Comparison of ENCODE assay signal across 10 mouse cellular contexts in the genomic region with DNA sequence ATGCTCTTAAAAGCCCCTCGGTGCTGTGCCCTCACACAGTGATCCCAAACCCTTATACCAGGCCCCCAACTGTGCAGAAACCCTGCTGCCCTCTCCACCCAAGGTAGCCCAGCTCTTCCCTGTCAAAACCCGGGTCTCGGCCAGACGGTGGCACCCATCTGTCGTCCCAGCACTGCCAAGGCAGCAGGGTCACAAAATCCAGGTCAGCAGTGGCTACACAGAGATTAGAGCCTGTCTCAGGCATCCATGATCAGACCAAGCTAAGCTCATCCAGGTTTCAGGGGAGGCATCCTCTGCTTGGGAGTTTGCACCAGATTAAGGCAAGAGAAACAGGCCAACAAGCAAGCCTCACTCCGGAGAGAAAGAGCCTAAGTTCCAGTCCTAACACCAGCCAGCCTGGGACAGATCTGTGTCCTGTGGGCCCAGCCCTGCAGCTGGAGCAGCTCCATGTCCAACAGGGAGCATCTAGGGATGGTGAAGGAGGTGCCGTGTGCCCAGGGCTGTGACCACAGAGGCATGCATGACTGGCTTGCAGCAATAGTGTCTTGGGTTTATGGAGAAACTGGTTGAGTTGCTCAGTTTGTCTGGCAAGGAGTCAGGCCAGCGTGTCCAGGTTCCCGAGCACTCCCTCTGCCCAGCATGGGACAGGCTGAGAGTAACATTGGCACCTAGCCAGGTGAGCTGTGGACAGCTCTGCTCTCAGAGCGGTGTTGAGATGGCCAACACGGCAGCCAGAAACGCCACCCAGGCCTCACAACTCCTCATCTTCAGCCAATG. TPM values are rescaled to one million over a fixed set of nuclear protein-coding genes. Genes with fewer than 3 reads are reported as not detected.
DNase-seq lines count a peak whose midpoint lies in the region; ATAC-seq and TF ChIP-seq lines count a peak whose summit lies in the region.
"Had no signal": no experiment of that assay in that cellular context is flagged by ENCODE, and none has a peak within 500 bp of the region (broad histone marks: within the 10 kb centered on the region; RNA-seq: fewer than 3 reads in every experiment).

No protein-coding gene starts in this region.

- WGBS in hindbrain, postnatal 0 days = 57% methylated on average over 12 of the region's 12 CpGs
- WGBS in hindbrain, embryonic 12.5 days = 86% methylated on average over 12 of the region's 12 CpGs
- 78% methylated on average over 12 of the region's 12 CpGs for WGBS in intestine, embryonic 16.5 days
- 79% methylated on average over 12 of the region's 12 CpGs for WGBS in hindbrain, embryonic 14.5 days

- peak overlapping the region; percentile 45; the same call in 1 of the 2 replicates for H3K27ac ChIP-seq in hindbrain, postnatal 0 days
- no peak overlapping the region for H3K27ac ChIP-seq in hindbrain, embryonic 12.5 days
- H3K27ac ChIP-seq in intestine, embryonic 16.5 days (ENCODE audit: low read length) = no peak overlapping the region
- no peak overlapping the region for H3K27ac ChIP-seq in hindbrain, embryonic 14.5 days
- H3K27ac ChIP-seq: midbrain, embryonic 15.5 days had no signal

- H3K4me1 ChIP-seq in hindbrain, postnatal 0 days (ENCODE audit: insufficient read depth, low read length) = no peaks in the 10 kb centered on the region
- peaks cover 27% of the 10 kb centered on the region for H3K4me1 ChIP-seq in hindbrain, embryonic 12.5 days
- 0 out of 2 replicates have a peak, but pooled peaks cover 4% of the 10 kb centered on the region for H3K4me1 ChIP-seq in intestine, embryonic 16.5 days (ENCODE audit: control insufficient read depth, insufficient read depth, low read length)
- peaks cover 7% of the 10 kb centered on the region for H3K4me1 ChIP-seq in hindbrain, embryonic 14.5 days (replicated peaks; ENCODE audit: control insufficient read depth, insufficient read depth, low read length)

- no peaks in the 10 kb centered on the region for H3K27me3 ChIP-seq in hindbrain, postnatal 0 days (ENCODE audit: insufficient read depth, low read length)
- H3K27me3 ChIP-seq in hindbrain, embryonic 12.5 days = no peaks in the 10 kb centered on the region
- no peaks in the 10 kb centered on the region for H3K27me3 ChIP-seq in intestine, embryonic 16.5 days (replicated peaks; ENCODE audit: control insufficient read depth, insufficient read depth, low read length)
- H3K27me3 ChIP-seq in hindbrain, embryonic 14.5 days (ENCODE audit: control insufficient read depth, insufficient read depth, low read length) = no peaks in the 10 kb centered on the region
- H3K27me3 ChIP-seq: midbrain, embryonic 15.5 days had no signal

- TF ChIP-seq CTCF in hindbrain, postnatal 0 days (IDR thresholded peaks at IDR 0.05; ENCODE audit: low read depth) = no peak

- DNase-seq in hindbrain, postnatal 0 days (ENCODE audit: low spot score) = peak; percentile 77
- peak; percentile 81 for DNase-seq in Muller cell, postnatal 12 days (ENCODE audit: inconsistent ontology term)
- peak; percentile 80 for DNase-seq in cerebellum, adult 11 months
- DNase-seq in heart, postnatal 4 days = peak; percentile 75
- DNase-seq in hindbrain, embryonic 14.5 days (ENCODE audit: low spot score) = no peak

- H3K4me3 ChIP-seq in hindbrain, postnatal 0 days (ENCODE audit: low read length) = no peak overlapping the region
- no peak overlapping the region for H3K4me3 ChIP-seq in hindbrain, embryonic 12.5 days
- H3K4me3 ChIP-seq in intestine, embryonic 16.5 days (ENCODE audit: low read length) = no peak overlapping the region
- H3K4me3 ChIP-seq in hindbrain, embryonic 14.5 days (replicated peaks; ENCODE audit: low read length) = no peak overlapping the region
- H3K4me3 ChIP-seq: midbrain, embryonic 15.5 days had no signal

- ATAC-seq in hindbrain, postnatal 0 days = peak; percentile 52; the same call in 1 of the 2 replicates
- no peak for ATAC-seq in hindbrain, embryonic 12.5 days (ENCODE audit: low FRiP score)
- no peak for ATAC-seq in CD4-positive, CD25-positive, alpha-beta regulatory T cell, adult 4 months
- no peak for ATAC-seq in intestine, embryonic 16.5 days
- ATAC-seq in hindbrain, embryonic 14.5 days (ENCODE audit: low FRiP score) = no peak
- ATAC-seq: midbrain, embryonic 15.5 days had no signal

- H3K9ac ChIP-seq in hindbrain, postnatal 0 days (replicated peaks; ENCODE audit: low read length) = no peak overlapping the region
- no peak overlapping the region for H3K9ac ChIP-seq in hindbrain, embryonic 12.5 days
- H3K9ac ChIP-seq in intestine, embryonic 16.5 days (ENCODE audit: low read depth, low read length) = no peak overlapping the region
- no peak overlapping the region for H3K9ac ChIP-seq in hindbrain, embryonic 14.5 days
- H3K9ac ChIP-seq: midbrain, embryonic 15.5 days had no signal

- no peak overlapping the region for H3K4me2 ChIP-seq in hindbrain, postnatal 0 days (ENCODE audit: low read depth, low read length)
- H3K4me2 ChIP-seq in hindbrain, embryonic 12.5 days (replicated peaks) = no peak overlapping the region
- no peak overlapping the region for H3K4me2 ChIP-seq in intestine, embryonic 16.5 days (ENCODE audit: low read depth, low read length)
- no peak overlapping the region for H3K4me2 ChIP-seq in hindbrain, embryonic 14.5 days (replicated peaks)
- H3K4me2 ChIP-seq: midbrain, embryonic 15.5 days had no signal

- H3K36me3 ChIP-seq in hindbrain, postnatal 0 days (ENCODE audit: insufficient read depth, low read length) = 0 out of 2 replicates have a peak, but pooled peaks cover 8% of the 10 kb centered on the region
- H3K36me3 ChIP-seq in hindbrain, embryonic 12.5 days = 0 out of 2 replicates have a peak, but pooled peaks cover 16% of the 10 kb centered on the region
- no peaks in the 10 kb centered on the region for H3K36me3 ChIP-seq in intestine, embryonic 16.5 days (ENCODE audit: control insufficient read depth, insufficient read depth, low read length)
- peaks cover 31% of the 10 kb centered on the region for H3K36me3 ChIP-seq in hindbrain, embryonic 14.5 days (replicated peaks; ENCODE audit: control insufficient read depth, insufficient read depth)

- H3K9me3 ChIP-seq in hindbrain, postnatal 0 days (ENCODE audit: low read length) = no peaks in the 10 kb centered on the region
- H3K9me3 ChIP-seq in hindbrain, embryonic 12.5 days (replicated peaks) = no peaks in the 10 kb centered on the region
- H3K9me3 ChIP-seq in intestine, embryonic 16.5 days (ENCODE audit: control insufficient read depth, low read length) = no peaks in the 10 kb centered on the region
- H3K9me3 ChIP-seq in hindbrain, embryonic 14.5 days (ENCODE audit: control insufficient read depth, low read length) = no peaks in the 10 kb centered on the region
- H3K9me3 ChIP-seq: midbrain, embryonic 15.5 days had no signal

RNA-seq across cellular contexts. Expression of a gene that starts 24.7 kb away (rescaled TPM):
- 34.5 and 52.3 TPM in 2 replicates for total RNA-seq in hindbrain, postnatal 0 days (2014; rRNA removed)
- polyA plus RNA-seq in hindbrain, postnatal 0 days (2015; fragmentation: Nextera tagmentation; extraction: Ambion mirVana) = 27.4 and 29.7 TPM in 2 replicates
- polyA plus RNA-seq in hindbrain, embryonic 12.5 days (2016; fragmentation: Nextera tagmentation; extraction: Ambion mirVana) = 28.9 and 29.5 TPM in 2 replicates
- 10 to 100 TPM; 15.0 to 15.5 TPM for total RNA-seq in heart, postnatal 4 days (2021)
- 10 to 100 TPM; 27.9 to 29.4 TPM for polyA plus RNA-seq in CD4-positive, CD25-positive, alpha-beta regulatory T cell, adult 4 months (2017; shearing (Covaris generic))
- polyA plus RNA-seq in intestine, embryonic 16.5 days (2015; fragmentation: Nextera tagmentation; extraction: Ambion mirVana) = 20.4 and 22.0 TPM in 2 replicates
- polyA plus RNA-seq in hindbrain, embryonic 14.5 days (2014; fragmentation: Nextera tagmentation; extraction: Ambion mirVana) = 30.1 and 30.3 TPM in 2 replicates

RNA-seq across cellular contexts. Expression of a gene that starts 28.0 kb away (rescaled TPM):
- total RNA-seq in hindbrain, postnatal 0 days (2014; rRNA removed) = not detected in 2 replicates
- not detected in 2 replicates for polyA plus RNA-seq in hindbrain, postnatal 0 days (2015; fragmentation: Nextera tagmentation; extraction: Ambion mirVana)
- polyA plus RNA-seq in hindbrain, embryonic 12.5 days (2016; fragmentation: Nextera tagmentation; extraction: Ambion mirVana) = not detected in 2 replicates
- not detected for total RNA-seq in heart, postnatal 4 days (2021)
- under 1 TPM; 0.35 to 0.56 TPM for polyA plus RNA-seq in CD4-positive, CD25-positive, alpha-beta regulatory T cell, adult 4 months (2017; shearing (Covaris generic))
- polyA plus RNA-seq in intestine, embryonic 16.5 days (2015; fragmentation: Nextera tagmentation; extraction: Ambion mirVana) = 0.07 TPM in 1 of 2 replicates, not detected in the other
- polyA plus RNA-seq in hindbrain, embryonic 14.5 days (2014; fragmentation: Nextera tagmentation; extraction: Ambion mirVana) = not detected in 2 replicates
- total RNA-seq: layer of hippocampus, postnatal 25 days had no signal
- polyA plus RNA-seq: midbrain, embryonic 15.5 days had no signal

RNA-seq across cellular contexts. Expression of a gene that starts 38.1 kb away (rescaled TPM):
- total RNA-seq in hindbrain, postnatal 0 days (2014; rRNA removed) = 3.0 and 4.8 TPM in 2 replicates
- 1.3 and 1.4 TPM in 2 replicates for polyA plus RNA-seq in hindbrain, postnatal 0 days (2015; fragmentation: Nextera tagmentation; extraction: Ambion mirVana)
- polyA plus RNA-seq in hindbrain, embryonic 12.5 days (2016; fragmentation: Nextera tagmentation; extraction: Ambion mirVana) = 0.59 and 0.95 TPM in 2 replicates
- total RNA-seq in heart, postnatal 4 days (2021) = 10 to 100 TPM in 1 of 2 experiments, 1 to 10 TPM in 1; 6.4 to 10.4 TPM
- polyA plus RNA-seq in CD4-positive, CD25-positive, alpha-beta regulatory T cell, adult 4 months (2017; shearing (Covaris generic)) = 1 to 10 TPM in 1 of 2 experiments, under 1 TPM in 1; 0.66 to 5.8 TPM
- 8.0 and 9.7 TPM in 2 replicates for polyA plus RNA-seq in intestine, embryonic 16.5 days (2015; fragmentation: Nextera tagmentation; extraction: Ambion mirVana)
- polyA plus RNA-seq in hindbrain, embryonic 14.5 days (2014; fragmentation: Nextera tagmentation; extraction: Ambion mirVana) = 1.6 and 1.9 TPM in 2 replicates

RNA-seq across cellular contexts. Expression of a gene that starts 54.1 kb away (rescaled TPM):
- 1.1 and 3.9 TPM in 2 replicates for total RNA-seq in hindbrain, postnatal 0 days (2014; rRNA removed)
- 1.2 and 1.9 TPM in 2 replicates for polyA plus RNA-seq in hindbrain, postnatal 0 days (2015; fragmentation: Nextera tagmentation; extraction: Ambion mirVana)
- polyA plus RNA-seq in hindbrain, embryonic 12.5 days (2016; fragmentation: Nextera tagmentation; extraction: Ambion mirVana) = 2.1 and 2.4 TPM in 2 replicates
- total RNA-seq in heart, postnatal 4 days (2021) = 1 to 10 TPM; 1.0 TPM
- polyA plus RNA-seq in CD4-positive, CD25-positive, alpha-beta regulatory T cell, adult 4 months (2017; shearing (Covaris generic)) = 100 to 1,000 TPM; 130 to 152 TPM
- polyA plus RNA-seq in intestine, embryonic 16.5 days (2015; fragmentation: Nextera tagmentation; extraction: Ambion mirVana) = 2.5 and 4.3 TPM in 2 replicates
- 1.7 and 2.8 TPM in 2 replicates for polyA plus RNA-seq in hindbrain, embryonic 14.5 days (2014; fragmentation: Nextera tagmentation; extraction: Ambion mirVana)

RNA-seq across cellular contexts. Expression of a gene that starts 57.7 kb away (rescaled TPM):
- 423 and 447 TPM in 2 replicates for total RNA-seq in hindbrain, postnatal 0 days (2014; rRNA removed)
- 97.9 and 101 TPM in 2 replicates for polyA plus RNA-seq in hindbrain, postnatal 0 days (2015; fragmentation: Nextera tagmentation; extraction: Ambion mirVana)
- polyA plus RNA-seq in hindbrain, embryonic 12.5 days (2016; fragmentation: Nextera tagmentation; extraction: Ambion mirVana) = 41.3 and 42.3 TPM in 2 replicates
- total RNA-seq in heart, postnatal 4 days (2021) = 10 to 100 TPM; 11.9 to 12.5 TPM
- not detected for polyA plus RNA-seq in CD4-positive, CD25-positive, alpha-beta regulatory T cell, adult 4 months (2017; shearing (Covaris generic))
- 1.2 and 1.5 TPM in 2 replicates for polyA plus RNA-seq in intestine, embryonic 16.5 days (2015; fragmentation: Nextera tagmentation; extraction: Ambion mirVana)
- 22.7 and 28.3 TPM in 2 replicates for polyA plus RNA-seq in hindbrain, embryonic 14.5 days (2014; fragmentation: Nextera tagmentation; extraction: Ambion mirVana)
